In genomic region chr7:125117173-125117572, GRCm38 (mm10) we compare ENCODE assay signal across 20 mouse cellular contexts.
DNase-seq lines count a peak whose midpoint lies in the region; ATAC-seq and TF ChIP-seq lines count a peak whose summit lies in the region.
"Had no signal": no experiment of that assay in that cellular context is flagged by ENCODE, and none has a peak within 500 bp of the region (broad histone marks: within the 10 kb centered on the region; RNA-seq: fewer than 3 reads in every experiment).

No protein-coding gene starts in this region.

- H3K4me2 ChIP-seq in hindbrain, embryonic 14.5 days (replicated peaks), result no peak overlapping the region
- H3K4me2 ChIP-seq: embryonic facial prominence, embryonic 13.5 days; hindbrain, embryonic 15.5 days had no signal

- no peak overlapping the region for H3K9ac ChIP-seq in hindbrain, embryonic 14.5 days
- H3K9ac ChIP-seq: embryonic facial prominence, embryonic 13.5 days; hindbrain, embryonic 15.5 days; liver, embryonic 14.5 days had no signal

- DNase-seq in heart, adult 11 months, result peak; percentile 35
- DNase-seq in heart, adult 8-10 months (ENCODE audit: low spot score), result no peak
- peak; percentile 74 for DNase-seq in brain, adult 2 months (ENCODE audit: low read depth, low spot score)
- peak; percentile 20 to 21 for DNase-seq in frontal cortex, postnatal 14 days (ENCODE audit: low spot score in 2 of 2)
- peak; percentile 34 to 40 for DNase-seq in left cerebral cortex, postnatal 36 days (ENCODE audit: low spot score in 2 of 2)
- DNase-seq in c-Kit-positive CD71-positive TER-119-positive erythroid progenitor cells, embryonic 14.5 days (ENCODE audit: low spot score), result no peak
- no peak for DNase-seq in hindbrain, embryonic 14.5 days (ENCODE audit: low spot score)
- DNase-seq in gastrocnemius, adult 2 months, result no peak
- DNase-seq: adrenal gland, postnatal 14 days; cerebellum, adult 9-10 months; gastrocnemius, postnatal 10 days; heart, postnatal 14 days; lung, postnatal 14 days had no signal

- no peaks in the 10 kb centered on the region for H3K9me3 ChIP-seq in hindbrain, embryonic 14.5 days (ENCODE audit: control insufficient read depth, low read length)
- H3K9me3 ChIP-seq: embryonic facial prominence, embryonic 13.5 days; heart, embryonic 10.5 days; hindbrain, embryonic 15.5 days had no signal

- 82% methylated on average over 8 of the region's 8 CpGs for WGBS in hindbrain, embryonic 14.5 days

- no peaks in the 10 kb centered on the region for H3K4me1 ChIP-seq in hindbrain, embryonic 14.5 days (replicated peaks; ENCODE audit: control insufficient read depth, insufficient read depth, low read length)
- H3K4me1 ChIP-seq: embryonic facial prominence, embryonic 13.5 days; heart, embryonic 10.5 days had no signal

- no peak for ATAC-seq in hindbrain, embryonic 14.5 days (ENCODE audit: low FRiP score)
- ATAC-seq: intestine, postnatal 0 days had no signal

- H3K27ac ChIP-seq in hindbrain, embryonic 14.5 days, result no peak overlapping the region
- H3K27ac ChIP-seq in gastrocnemius, adult 2 months, result no peak overlapping the region
- H3K27ac ChIP-seq: embryonic facial prominence, embryonic 13.5 days; heart, embryonic 10.5 days; hindbrain, embryonic 15.5 days; kidney, postnatal 0 days; layer of hippocampus, adult 2 months; liver, embryonic 14.5 days had no signal

- no peak for TF ChIP-seq CTCF in gastrocnemius, adult 2 months (IDR thresholded peaks at IDR 0.05)

- H3K4me3 ChIP-seq in hindbrain, embryonic 14.5 days (replicated peaks; ENCODE audit: low read length), result no peak overlapping the region
- no peak overlapping the region for H3K4me3 ChIP-seq in gastrocnemius, adult 2 months
- H3K4me3 ChIP-seq: embryonic facial prominence, embryonic 13.5 days; heart, embryonic 10.5 days; hindbrain, embryonic 15.5 days; layer of hippocampus, adult 2 months had no signal

- H3K27me3 ChIP-seq in hindbrain, embryonic 14.5 days (ENCODE audit: control insufficient read depth, insufficient read depth, low read length), result no peaks in the 10 kb centered on the region
- H3K27me3 ChIP-seq: embryonic facial prominence, embryonic 13.5 days; hindbrain, embryonic 15.5 days had no signal

- H3K36me3 ChIP-seq in hindbrain, embryonic 14.5 days (replicated peaks; ENCODE audit: control insufficient read depth, insufficient read depth), result no peaks in the 10 kb centered on the region
- H3K36me3 ChIP-seq: embryonic facial prominence, embryonic 13.5 days; heart, embryonic 10.5 days; hindbrain, embryonic 15.5 days had no signal

- intact Hi-C loops in left cerebral cortex, postnatal 36 days (cut with DNase I), result no loop called here
- intact Hi-C loops in gastrocnemius, adult 2 months (cut with DNase I), result no loop called here

Comparison
In these comparisons a context has a peak if more than half of its experiments do, and no peak if none do; other contexts are left out.
1. DNase-seq: peak in heart, adult 11 months (single experiment), brain, adult 2 months (single experiment), frontal cortex, postnatal 14 days (2 of 2) and left cerebral cortex, postnatal 36 days (2 of 2); none in heart, adult 8-10 months (single experiment), c-Kit-positive CD71-positive TER-119-positive erythroid progenitor cells, embryonic 14.5 days (single experiment), hindbrain, embryonic 14.5 days (single experiment) and gastrocnemius, adult 2 months (single experiment).